Mouse (Mus musculus) large intestine, adult 2 months (tissue): Measurements from ENCODE around the gene Rtbdn. TPM values are rescaled to one million over a fixed set of nuclear protein-coding genes. Genes with fewer than 3 reads are reported as not detected.

Experiments
- DNase-seq: peaks from one replicate; pipeline ENCODE4 v3.0.0-alpha.2; 2012; ENCODE audit warnings: low read depth, low spot score
- WGBS: fragments of 180-500 bp; shearing (Covaris S2); methylation state at CpG from one replicate; pipeline ENCODE4 v1.1.7; 2018; 5-methylcytosine and 5-hydroxymethylcytosine counted together
- polyA plus RNA-seq: library from polyadenylated mRNA; depleted of rRNA; stranded (reverse); fragments of >200 nt; gene quantifications from 2 replicates; pipeline ENCODE4 v1.2.3, GENCODE M21; 2012

The Rtbdn gene
- polyA plus RNA-seq, 1 experiment = not detected

DNA sequence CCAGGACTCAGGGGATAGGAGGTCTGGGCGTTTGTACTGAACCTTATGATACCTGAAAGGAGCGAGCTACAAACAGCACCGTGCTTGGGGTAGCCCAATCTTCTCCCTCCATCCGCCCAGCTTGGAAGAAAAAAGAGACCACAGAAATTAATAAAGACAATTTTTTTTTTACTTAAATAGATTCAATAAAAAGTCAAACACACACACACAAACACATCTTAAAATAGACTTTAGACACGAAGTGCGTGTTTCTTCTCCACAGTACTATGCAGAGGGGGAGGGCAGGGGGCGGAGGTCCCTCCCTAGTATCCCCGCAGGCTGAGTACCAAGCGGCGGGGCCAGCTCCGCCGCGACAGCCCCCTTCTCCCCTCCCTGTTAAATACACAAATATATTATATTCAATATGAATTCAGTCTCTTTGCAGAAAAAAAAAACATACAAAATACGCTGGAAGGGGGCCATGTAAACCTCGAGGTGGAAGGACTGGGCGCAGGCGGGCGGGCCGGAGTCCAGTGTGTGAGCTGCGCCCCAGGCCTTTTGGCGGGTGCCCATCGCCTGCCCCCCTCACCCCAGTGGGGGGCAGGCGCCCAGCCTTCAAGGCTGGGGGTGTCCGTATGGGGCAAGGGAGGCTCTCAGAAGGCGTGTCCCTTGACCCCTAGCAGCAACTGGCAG is 30.1 kb downstream of the Rtbdn start:
- DNase-seq = no peak
- under 1% methylated on average over 25 of the region's 25 CpGs for WGBS

DNA sequence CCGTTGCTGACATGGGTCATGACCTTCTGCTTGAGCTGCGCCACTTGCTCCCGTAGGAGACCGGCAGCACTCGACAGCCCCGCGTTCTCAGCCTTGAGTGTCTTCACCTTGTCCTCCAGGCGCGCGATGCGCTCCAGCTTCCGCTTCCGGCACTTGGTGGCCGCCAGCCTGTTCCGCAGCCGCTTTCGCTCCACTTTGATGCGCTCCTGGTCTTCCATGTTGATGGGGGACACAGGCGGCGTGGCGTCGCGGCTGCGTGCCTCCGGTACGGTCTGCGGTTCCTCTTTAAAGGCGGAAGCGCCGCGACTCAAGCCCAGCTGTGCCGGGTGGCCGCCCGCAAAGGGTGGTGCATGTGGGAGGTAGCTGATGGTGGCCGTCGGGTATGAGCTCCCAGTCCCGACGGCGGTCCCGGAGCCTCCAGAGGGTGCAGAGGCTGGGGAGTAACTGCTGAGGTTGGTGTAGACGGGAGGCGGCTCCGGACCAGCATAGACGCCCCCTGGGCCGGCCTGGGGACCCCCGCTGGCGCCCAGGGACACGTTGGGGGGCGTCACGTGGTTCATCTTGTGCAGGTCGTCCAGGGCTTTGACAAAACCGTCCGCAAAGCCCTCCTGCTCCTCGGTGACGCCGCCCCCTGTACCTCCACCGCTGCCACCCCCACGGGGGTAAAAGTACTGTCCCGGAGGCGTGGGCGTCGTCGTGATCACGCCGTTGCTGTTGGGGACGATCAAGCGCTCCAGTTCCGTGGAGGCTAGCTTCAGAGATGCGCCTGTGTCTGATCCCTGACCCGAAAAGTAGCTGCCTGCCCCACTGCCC is 30.9 kb downstream of the Rtbdn start:
- under 1% methylated on average over 70 of the region's 70 CpGs for WGBS
- no peak for DNase-seq

DNA sequence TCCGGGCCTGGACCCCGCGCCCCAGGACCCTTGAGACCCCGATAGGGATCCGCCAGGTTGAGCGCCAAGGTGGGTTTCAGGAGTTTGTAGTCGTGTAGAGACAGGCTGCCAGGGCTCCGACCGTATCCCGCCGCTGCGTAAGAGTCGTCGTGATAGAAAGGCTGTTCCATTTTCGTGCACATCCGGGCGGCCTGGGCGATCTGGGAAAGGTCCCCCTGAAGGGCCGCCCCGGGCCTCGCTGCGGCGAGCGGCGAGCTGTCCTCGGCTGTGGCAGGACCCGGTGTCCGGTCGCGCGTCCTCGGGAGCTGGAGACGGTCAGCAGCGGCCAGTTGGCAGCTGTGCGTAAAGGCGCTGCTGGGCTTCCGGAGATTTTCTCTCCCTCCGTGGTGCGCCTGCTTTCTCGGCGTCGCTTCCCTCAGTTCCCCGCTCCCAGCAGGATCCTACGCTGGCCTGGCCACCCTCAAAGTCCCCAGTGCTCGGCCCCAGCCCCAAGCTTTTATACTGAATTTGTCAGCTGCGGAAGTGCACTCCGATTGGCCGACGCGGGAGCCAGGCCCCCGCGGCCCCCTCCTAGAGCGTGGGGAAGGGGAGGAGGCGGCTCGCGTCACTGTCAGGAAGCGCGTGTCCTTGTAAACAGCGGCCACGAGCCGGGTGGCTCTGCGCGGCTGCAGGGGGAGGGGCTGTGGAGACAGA is 31.6 kb downstream of the Rtbdn start, which contains the start of gene Junb:
Gene Junb (minus strand): TSS at position 471 of the 693 bp plus-strand sequence.
- under 1% methylated on average over 62 of the region's 63 CpGs for WGBS

DNA sequence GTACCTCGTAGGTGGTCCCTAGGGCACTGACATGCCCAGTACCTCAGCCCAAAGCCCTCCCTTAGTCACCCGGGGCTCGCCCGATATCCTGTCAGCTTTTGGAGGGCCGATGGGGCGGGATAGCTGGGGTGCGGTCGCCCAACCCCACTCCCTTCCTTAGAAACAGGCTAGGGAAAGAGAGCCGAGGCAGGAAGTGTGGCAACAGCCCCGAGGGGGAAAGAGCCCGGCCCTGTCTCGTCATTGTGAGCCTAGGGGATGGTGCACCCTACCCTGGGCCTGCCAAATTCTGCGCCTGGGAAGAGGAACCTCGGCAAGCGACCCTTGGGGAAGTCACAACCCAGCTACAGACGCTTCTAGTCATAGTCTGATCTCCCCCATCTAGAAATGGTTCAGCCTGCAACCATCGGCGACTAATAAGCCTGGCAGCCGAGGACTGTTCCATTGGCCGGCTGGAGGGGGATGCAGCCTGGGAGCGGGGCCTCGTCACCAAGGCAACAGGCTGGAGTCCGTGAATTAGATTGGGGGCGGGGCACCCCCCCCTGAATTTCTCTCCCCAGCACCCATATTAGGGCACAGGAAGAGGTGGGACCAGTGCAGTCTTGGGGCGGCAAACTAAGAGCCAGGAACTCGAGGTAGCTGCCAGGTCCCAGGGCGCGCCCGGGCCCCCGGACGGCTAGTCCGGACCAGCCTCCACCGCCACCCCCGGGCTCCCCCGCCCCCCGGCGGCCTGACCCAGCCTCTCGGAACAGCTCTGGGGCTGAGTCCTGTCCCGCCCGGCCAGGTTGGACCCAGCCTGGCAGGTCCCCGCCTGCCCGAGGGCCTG is 33.0 kb downstream of the Rtbdn start:
- WGBS = 1% methylated on average over 42 of the region's 42 CpGs
- no peak for DNase-seq

More for the DNA sequence above, 31.6 kb downstream of the Rtbdn start, which contains the start of gene Junb:
- no peak for DNase-seq

DNA sequence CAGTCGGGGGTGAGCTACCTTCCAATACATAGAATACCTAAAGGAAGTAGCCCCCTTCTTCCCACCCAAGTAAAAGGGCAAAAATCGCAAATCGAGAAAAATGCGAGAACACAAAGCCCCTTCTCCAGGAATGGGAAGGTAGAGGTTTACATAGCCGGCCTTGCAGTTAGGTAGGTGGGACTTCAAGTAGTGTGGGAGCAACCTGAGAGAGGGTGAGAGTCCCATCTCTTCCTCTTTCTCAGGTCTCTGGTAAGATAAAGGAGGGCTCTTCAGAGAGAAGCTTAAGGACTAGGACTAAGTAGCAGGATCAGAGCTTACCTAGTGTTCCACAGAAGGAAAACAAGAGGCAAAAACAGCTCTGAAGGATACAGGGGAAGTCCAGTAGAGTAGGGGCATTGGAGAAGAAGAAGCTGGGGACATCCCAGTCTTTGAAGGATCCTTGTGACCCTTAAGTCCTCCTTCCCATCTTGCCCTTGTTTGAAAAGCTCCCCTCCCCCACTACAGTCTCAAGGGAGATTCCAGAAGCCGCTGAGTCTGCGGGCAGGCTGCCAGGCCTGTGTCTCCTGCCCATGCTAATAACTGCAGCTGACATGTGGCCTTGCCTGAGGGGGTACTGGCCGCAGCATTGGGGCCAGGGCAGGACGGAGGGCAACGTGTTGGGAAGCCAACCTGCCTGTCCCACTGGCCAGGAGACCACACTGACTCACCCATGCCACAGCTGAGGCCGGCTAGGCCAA is 34.0 kb downstream of the Rtbdn start:
- no peak for DNase-seq
- 12% methylated on average over 11 of the region's 11 CpGs for WGBS

DNA sequence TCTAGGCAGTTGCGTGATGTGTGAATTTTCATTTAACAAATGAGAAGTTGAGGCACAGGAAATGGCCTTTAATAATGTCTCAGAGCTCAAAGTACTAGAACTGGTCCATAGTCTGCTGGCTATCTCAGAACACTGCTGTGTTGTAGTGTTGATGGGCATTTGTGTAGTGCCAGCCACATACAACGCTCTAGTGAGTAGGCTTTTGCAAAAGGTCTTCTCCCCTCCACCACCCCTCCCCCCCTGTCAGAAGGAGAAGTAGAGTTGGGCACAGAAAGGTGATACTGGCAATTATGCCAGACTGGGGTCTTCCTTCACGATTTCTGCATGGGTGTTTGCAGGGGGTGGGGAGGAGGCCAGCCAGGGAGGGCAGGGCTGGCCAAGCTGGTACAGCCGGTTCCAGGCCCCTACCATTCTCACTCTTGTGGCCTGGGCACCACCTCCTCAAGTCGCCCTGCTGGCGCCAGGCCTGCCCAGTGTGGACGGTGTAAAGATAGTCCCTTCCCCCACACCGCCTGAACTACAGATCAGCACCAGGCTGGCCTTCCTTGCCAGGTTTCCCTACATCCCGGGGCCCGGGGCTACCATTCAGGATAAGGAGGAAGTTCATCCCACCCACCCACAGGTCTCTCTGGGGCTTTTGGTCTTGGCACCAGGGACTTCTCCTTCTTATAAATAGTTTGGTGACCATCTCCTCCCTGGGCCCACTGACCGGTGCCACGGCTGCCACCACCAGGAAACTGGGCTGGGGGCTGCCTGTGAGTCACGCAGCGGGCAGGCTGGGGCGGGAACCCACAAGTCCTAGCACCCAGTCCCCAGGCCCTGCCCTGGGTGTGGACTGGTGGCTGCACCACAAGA is 35.1 kb downstream of the Rtbdn start:
- 36% methylated on average over 15 of the region's 15 CpGs for WGBS
- no peak for DNase-seq

DNA sequence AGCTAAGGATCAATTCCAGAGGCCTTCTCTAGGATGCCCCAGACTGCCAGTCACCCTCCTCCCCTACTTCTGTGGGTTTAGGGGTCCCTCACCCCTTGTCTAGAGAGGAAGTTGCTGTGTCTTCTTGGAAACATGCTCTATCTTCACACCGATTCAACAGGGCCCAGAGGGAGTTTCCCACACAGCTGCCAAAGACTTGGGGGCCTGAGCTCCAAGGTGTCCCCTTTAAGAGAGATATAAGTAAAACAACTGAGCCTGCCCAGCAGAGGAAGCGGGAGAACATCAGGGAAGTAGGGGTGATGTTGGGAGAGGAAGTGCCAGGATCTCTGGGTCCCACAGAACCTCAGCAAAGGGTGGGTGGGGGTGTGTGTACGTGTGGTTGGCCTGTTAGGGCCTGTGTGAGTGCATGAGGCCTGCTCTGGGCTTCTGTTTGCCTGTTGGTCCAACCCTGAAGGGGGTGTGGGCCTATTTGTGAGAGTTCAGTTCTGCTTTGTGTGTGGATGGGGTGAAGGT is 35.8 kb downstream of the Rtbdn start:
- WGBS = 49% methylated on average over 3 of the region's 3 CpGs

DNA sequence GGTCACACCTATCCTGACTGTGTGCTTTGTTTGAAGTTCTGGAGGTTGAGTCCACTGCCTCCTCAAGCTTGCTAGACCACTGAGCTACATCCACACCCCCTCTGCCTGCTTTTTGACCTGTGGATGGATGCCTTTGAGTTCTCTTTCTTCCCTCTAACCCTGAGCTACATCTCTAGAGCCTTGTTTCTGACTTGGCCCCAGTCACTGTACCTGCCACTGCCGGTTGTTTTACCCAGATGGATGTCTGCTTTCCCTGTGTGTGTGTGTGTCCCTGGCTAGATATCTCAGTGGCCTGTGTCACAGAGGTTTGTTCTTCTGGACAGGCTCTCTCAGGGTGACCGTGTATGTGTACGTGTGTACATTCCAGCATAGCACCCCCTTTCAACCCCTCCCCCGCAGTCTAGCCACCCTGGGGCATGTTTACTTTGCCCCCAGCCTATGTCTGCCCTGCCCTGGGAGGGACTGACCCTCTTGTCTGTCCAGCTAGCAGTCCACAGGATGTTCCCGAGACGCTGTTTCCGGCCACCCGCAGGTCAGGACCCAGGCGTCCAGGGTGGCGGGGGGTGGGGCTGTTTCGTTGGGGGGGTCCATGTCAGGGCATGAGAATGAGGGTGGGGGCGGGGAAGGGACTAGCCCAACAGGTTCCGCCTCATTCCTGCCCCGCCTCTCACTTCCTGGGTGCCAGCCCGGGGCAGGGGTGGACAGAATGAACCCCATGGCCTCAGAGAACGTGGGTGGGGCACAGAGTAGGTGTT is 37.7 kb downstream of the Rtbdn start:
- 4% methylated on average over 16 of the region's 16 CpGs for WGBS
- DNase-seq = no peak

More for the DNA sequence above, 35.8 kb downstream of the Rtbdn start:
- DNase-seq = no peak

DNA sequence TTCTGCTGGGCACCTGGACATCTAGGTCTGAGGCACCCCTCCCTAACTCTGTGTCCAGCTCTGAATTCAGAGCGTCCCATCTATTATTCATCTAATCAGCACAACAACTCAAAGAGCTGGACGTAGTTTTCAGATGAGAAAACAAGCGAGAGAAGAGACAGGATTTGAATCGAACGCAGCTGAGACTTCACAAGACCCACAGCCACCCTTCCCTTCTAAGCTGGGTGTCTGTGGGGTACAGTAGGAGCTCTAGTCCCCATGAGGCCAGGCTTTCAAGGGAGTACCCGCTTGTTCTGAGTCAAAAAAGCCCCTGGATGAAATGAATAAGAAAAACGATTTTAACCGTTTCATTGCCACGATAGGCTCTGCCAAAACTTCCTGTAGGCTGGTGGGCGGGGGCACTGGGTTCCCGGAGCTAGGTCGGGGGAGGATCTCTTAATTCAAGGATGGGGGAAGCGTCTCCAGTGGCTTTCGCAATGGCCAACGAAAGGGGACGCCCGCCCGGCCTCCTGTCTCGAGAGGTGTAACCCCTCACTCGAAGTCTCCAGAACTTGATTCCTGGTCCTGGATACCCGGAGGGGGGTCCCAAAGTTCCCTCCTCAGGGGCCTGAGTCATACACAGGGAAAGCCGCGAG is 38.4 kb downstream of the Rtbdn start:
- DNase-seq = no peak
- 1% methylated on average over 23 of the region's 23 CpGs for WGBS

DNA sequence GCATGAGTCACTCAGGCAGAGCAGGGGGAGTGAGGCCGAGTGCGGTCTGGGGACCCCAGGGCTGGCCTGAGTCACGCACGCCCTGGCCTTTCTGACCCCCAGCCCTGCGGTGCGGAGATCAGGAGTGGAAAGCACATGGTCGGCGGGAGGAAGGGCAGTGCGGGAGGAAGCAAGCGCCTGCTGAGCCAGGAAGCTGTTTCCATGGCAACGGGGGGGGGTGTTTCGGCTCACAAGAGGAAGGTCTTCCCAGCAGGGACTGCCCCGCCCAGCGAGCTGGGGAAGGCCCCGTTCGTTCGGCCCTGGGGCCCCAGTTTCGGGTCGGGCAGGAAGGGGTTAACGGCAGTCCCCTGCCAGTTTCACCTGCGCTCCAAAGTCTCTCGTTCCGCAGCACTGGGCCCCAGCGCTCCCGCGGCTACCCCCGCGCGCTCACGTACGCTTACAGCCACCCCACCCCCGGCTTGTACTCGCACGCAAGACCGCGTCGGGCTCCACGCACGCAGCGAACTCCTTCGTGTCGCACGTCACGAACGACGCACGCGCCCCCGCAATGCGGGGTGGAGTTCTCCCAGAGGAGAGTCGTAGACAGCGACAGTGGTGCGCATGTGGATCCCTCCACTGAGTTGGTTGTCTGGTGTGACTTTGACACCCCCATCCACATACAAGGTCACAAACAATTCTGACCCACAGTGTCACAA is 39.0 kb downstream of the Rtbdn start:
- DNase-seq = no peak
- WGBS = under 1% methylated on average over 53 of the region's 53 CpGs

DNA sequence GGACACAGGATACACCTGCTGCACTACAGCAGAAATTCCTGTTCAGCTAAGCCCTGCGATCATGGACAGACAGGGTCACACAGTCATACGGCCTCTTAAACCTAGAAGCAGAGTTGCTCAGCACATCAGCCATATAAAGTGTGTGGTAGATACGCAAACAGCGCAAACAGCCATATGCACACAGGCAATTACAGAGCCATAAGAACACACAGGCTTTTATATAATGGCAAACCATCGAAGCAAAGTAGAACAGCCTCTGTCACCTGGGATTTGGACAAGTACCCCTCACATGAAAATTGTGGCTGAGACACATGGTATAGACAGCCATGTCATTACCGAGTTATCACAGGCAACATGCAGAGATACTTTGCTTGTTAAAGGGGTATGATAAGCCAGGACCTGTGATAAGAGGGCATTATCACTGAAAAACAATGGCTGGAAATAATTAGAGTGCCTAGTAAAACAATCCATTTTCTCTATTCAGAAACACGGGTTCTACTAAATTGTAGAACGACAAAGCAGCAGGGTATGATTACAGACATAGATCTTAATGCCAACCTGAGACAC is 39.7 kb downstream of the Rtbdn start:
- DNase-seq = no peak
- 24% methylated on average over 8 of the region's 8 CpGs for WGBS

DNA sequence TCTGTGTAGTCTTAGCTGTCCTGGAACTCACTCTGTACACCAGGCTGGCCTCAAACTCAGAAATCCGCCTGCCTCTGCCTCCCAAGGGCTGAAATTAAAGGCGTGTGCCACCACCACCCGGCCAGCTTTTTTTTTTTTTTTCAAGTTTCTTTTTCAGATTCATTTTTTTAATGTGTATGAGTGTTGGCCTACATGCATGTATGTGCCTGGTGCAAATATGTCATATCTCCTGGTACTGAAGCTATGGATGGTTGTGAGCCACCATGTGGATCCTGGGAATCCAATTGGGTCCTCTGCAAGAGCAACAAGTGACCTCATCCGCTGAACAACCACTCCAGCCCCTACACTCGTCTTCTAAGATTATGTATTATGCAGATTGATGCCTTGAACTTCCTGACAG is 40.6 kb downstream of the Rtbdn start:
- DNase-seq = no peak
- WGBS = 72% methylated on average over 5 of the region's 5 CpGs

DNA sequence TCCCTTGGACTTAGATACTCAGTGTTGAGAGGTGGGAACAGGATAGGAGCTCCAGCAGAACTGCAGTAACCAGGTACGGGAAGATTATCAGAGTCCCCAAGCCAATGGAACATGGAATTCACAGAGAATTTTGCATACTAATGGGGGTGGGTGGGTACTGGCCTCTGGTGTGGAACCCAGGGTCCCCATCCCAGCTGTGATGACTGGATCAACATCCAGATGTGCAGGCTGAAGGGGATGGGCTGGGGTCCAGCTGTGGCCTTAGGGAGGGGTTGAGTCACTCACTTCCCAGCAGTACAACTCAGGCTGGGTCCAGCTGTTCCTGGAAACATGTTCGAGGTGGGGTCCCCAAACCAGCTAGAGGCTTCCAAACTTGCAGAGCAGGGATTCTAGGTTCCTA is 41.1 kb downstream of the Rtbdn start:
- no peak for DNase-seq
- 74% methylated on average over 2 of the region's 2 CpGs for WGBS

DNA sequence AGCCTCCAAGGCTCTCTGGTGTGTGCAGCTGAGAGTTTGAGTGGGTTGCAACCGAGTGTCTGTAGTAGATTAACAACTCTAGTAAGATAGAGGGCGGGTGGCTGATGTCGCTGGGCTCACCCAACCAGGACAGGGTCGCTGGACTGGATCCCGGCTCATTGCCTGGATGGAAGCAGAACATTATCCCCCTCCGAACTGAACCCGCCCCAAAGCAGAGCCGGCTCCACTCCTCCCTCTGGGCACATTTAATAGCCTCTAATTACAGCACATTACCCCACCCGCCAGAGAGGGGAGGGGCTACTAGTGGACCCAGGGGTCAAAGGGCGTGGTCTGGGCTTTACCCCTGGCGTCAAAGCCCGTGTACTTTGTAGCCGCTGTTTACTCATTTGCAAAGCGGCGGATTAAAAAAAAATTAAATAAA is 42.5 kb downstream of the Rtbdn start:
- WGBS = 3% methylated on average over 15 of the region's 15 CpGs
- no peak for DNase-seq

DNA sequence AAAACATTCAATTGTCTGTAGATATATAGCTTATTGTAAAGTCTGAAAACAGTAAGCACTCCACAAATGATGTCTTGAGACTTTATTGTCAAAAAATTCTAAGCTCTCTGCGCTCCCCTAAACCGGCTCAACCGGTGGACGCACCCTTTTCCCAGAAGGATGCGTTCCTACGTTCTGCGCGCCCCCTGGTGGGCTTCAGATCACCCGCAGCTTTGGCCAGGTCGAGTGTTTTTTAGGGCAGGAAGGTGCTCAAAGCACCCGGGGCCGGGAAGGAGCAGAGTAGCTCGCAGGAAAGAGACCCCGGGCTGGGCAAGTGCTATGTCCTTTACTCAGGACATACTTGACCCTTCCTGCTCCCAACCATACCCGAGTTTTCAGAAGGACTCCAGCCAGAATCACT is 43.0 kb downstream of the Rtbdn start:
- under 1% methylated on average over 15 of the region's 15 CpGs for WGBS
- DNase-seq = no peak

DNA sequence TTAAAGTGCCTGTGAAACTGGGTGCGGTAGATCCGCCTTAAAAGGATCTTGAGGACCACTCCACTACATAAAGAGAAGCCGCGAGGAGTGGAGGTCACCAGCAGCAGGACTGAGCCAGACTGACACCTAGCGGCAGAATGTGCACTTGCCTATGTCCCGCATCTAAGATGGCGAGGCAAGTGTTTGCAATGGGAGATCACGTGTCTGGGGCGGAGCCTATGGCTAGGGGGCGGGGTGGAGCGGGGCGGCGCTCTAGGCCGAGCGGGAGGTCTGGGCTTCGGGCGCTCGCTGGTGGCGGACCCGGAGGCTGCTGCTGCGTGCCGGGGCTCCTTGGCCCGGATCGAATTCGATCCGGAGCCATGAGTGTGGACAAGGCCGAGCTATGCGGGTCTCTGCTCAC is 43.6 kb downstream of the Rtbdn start, which contains the start of gene Hook2:
Gene Hook2 (plus strand): TSS at position 255 of the 400 bp plus-strand sequence.
- DNase-seq = peak; percentile 98
- 1% methylated on average over 28 of the region's 28 CpGs for WGBS
